Mouse (Mus musculus): ENCODE measurements around the gene Usp49. TPM values are rescaled to one million over a fixed set of nuclear protein-coding genes. Genes with fewer than 3 reads are reported as not detected.

Usp49 gene
- polyA plus RNA-seq, 2 experiments, result 2.9 to 6.6 TPM

DNA sequence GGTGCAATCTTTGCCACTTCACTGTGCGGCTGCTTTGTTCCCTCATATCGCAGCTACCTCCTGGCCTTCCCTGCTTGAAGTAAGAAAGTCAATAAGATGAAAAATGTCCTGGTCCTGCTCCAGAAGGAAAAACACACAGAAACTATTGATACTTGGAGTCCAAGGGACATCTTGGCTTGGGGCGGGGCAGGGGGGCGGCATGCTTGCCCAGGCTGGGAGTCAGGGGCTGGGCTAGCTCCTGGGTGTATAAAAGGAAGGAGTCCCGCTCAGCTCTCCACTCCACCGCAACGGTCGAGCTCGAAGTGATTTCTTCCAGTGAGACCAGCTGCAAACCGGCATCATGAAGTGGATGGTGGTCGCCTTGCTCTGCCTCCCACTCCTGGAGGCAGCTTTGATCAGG is 96.1 kb downstream of the Usp49 start, which contains the start of gene Pgc:
Pgc (plus strand) TSS at position 277 of the 400 bp plus-strand sequence.
- Histone ChIP-seq H3K9me3 (ENCODE audit: control insufficient read depth, low read length) (no peaks in the 10 kb centered on the region), H3K27me3 (ENCODE audit: control insufficient read depth, insufficient read depth, low read length) (no peaks in the 10 kb centered on the region), H3K4me1 (replicated peaks; ENCODE audit: control insufficient read depth in 2 of 2, insufficient read depth in 2 of 2, low read length in 1 of 2) (no peaks in the 10 kb centered on the region), H3K36me3 (replicated peaks; ENCODE audit: control insufficient read depth, insufficient read depth, low read depth) (no peaks in the 10 kb centered on the region), H3K4me3 (ENCODE audit: insufficient read depth in 1 of 2, low read depth in 2 of 2, low read length in 2 of 2) (no peak within 1 kb of the TSS), H3K4me2 (ENCODE audit: low read depth) (no peak within 1 kb of the TSS), H3K27ac (no peak within 1 kb of the TSS), H3K9ac (replicated peaks) (no peak within 1 kb of the TSS)
- 66% methylated on average over 11 of the region's 11 CpGs for WGBS (ENCODE audit: insufficient replicate concordance)
- ATAC-seq (ENCODE audit: insufficient read depth) (no peak), DNase-seq (ENCODE audit: low read depth in 3 of 3, low spot score in 3 of 3) (no peak)
- TF ChIP-seq CTCF (IDR thresholded peaks at IDR 0.05; ENCODE audit: low read depth) (no peak), EP300 (IDR thresholded peaks at IDR 0.05; ENCODE audit: low read depth) (no peak)

DNA sequence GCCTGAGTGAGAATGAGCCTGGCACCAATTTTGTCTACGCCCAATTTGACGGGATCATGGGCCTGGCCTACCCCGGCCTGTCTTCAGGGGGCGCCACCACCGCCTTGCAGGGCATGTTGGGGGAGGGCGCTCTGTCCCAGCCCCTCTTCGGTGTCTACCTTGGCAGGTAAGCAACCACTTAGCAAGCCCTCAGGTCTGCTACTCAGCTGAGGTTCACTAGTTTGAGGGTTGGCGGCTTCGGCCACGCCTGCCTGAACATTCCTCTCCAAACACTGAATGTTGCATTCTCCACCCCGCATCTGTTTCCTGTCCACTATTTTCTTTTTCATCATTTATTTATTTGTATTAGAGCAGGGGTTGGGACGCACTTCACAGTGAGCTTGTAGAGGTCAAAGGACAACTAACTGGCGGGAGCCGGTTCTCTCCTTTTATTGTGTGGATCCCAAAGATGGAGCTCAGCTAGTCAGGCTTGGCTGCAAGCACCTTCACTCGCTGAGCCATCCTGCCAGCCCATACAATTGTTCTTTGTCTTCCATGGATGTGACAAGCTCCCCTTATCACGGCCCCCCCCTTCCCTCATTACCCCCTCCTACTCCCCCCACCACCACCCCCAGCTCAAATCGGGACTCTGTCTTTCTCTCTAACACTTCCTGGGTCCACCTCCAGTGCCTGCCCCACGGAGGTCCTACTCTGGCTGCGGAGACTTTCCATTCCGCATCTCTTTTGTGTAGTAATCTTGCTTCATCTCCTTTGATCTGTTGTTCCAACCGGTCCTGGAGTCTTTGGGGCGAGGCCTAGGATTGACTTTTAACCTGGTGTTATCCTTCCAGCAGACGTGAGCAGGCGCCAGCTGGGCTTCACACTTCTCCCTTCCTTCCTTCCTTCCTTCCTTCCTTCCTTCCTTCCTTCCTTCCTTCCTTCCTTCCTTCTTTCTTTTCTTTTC is 100.4 kb downstream of the Usp49 start:
- no peak overlapping the region for H3K9ac ChIP-seq (replicated peaks)
- H3K27ac ChIP-seq, result no peak overlapping the region
- no peaks in the 10 kb centered on the region for H3K4me1 ChIP-seq (replicated peaks; ENCODE audit: control insufficient read depth in 2 of 2, insufficient read depth in 2 of 2, low read length in 1 of 2)
- H3K4me2 ChIP-seq (ENCODE audit: low read depth), result no peak overlapping the region
- DNase-seq (ENCODE audit: low read depth in 3 of 3, low spot score in 3 of 3) (no peak), ATAC-seq (ENCODE audit: insufficient read depth) (no peak)
- H3K27me3 ChIP-seq (ENCODE audit: control insufficient read depth, insufficient read depth, low read length), result no peaks in the 10 kb centered on the region
- no peaks in the 10 kb centered on the region for H3K36me3 ChIP-seq (replicated peaks; ENCODE audit: control insufficient read depth, insufficient read depth, low read depth)
- TF ChIP-seq EP300 (IDR thresholded peaks at IDR 0.05; ENCODE audit: low read depth), result no peak
- peak; percentile 26; the same call in 1 of the 2 replicates for TF ChIP-seq CTCF (IDR thresholded peaks at IDR 0.05; ENCODE audit: low read depth)
- 58% methylated on average over 24 of the region's 24 CpGs for WGBS (ENCODE audit: insufficient replicate concordance)
- H3K9me3 ChIP-seq (ENCODE audit: control insufficient read depth, low read length), result no peaks in the 10 kb centered on the region
- no peak overlapping the region for H3K4me3 ChIP-seq (ENCODE audit: insufficient read depth in 1 of 2, low read depth in 2 of 2, low read length in 2 of 2)

DNA sequence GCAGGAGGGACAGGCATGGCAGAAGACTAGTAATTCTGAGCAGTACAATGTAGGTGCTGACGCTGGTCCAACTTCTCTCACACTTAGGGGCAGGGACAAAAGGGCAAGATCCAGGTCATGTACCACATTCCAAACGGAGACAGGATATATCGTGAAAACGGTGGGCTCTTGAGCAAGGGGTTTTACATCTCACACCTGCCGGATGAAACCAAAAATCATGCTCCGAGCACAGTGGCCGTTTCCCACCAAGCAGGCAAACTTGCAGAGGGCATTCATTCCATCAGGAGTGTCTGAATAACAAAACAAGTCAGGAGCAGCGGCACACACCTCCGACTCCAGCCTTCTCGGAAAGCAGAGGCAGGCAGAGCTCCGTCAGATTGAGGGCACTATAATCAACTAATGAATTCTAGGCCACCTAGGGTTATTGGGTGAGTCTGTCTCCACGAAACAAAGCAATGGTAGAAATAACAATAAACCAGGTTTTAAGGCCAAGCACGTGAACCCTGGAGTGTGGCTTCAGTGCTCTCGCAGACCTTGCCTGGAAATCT is 105.1 kb downstream of the Usp49 start:
- 64% methylated on average over 14 of the region's 14 CpGs for WGBS (ENCODE audit: insufficient replicate concordance)
- no peak for TF ChIP-seq EP300 (IDR thresholded peaks at IDR 0.05; ENCODE audit: low read depth)
- peaks cover 12% of the 10 kb centered on the region for H3K27me3 ChIP-seq (ENCODE audit: control insufficient read depth, insufficient read depth, low read length)
- H3K4me3 ChIP-seq (ENCODE audit: insufficient read depth in 1 of 2, low read depth in 2 of 2, low read length in 2 of 2), result no peak overlapping the region
- H3K4me1 ChIP-seq (replicated peaks; ENCODE audit: control insufficient read depth in 2 of 2, insufficient read depth in 2 of 2, low read length in 1 of 2), result peaks cover 0 to 6% of the 10 kb centered on the region in 2 experiments; a peak in 2 of 4 replicates
- no peaks in the 10 kb centered on the region for H3K36me3 ChIP-seq (replicated peaks; ENCODE audit: control insufficient read depth, insufficient read depth, low read depth)
- ATAC-seq (ENCODE audit: insufficient read depth) (no peak), DNase-seq (ENCODE audit: low read depth in 3 of 3, low spot score in 3 of 3) (no peak)
- H3K9ac ChIP-seq (replicated peaks), result no peak overlapping the region
- no peak overlapping the region for H3K4me2 ChIP-seq (ENCODE audit: low read depth)
- H3K27ac ChIP-seq, result no peak overlapping the region
- no peaks in the 10 kb centered on the region for H3K9me3 ChIP-seq (ENCODE audit: control insufficient read depth, low read length)

Other genes with a start within 250 kb of the Usp49 start
- 0.41 and 0.44 TPM in 2 replicates for gene Guca1b, start 245.3 kb upstream of the Usp49 start, polyA plus RNA-seq (2012; rRNA removed)
- 0.14 and 0.18 TPM in 2 replicates for gene Guca1b, start 245.3 kb upstream of the Usp49 start, polyA plus RNA-seq (2014; fragmentation: Nextera tagmentation; extraction: Ambion mirVana)
- gene Guca1a, start 230.1 kb upstream of the Usp49 start, polyA plus RNA-seq (2012; rRNA removed), result 0.63 and 0.69 TPM in 2 replicates
- gene Guca1a, start 230.1 kb upstream of the Usp49 start, polyA plus RNA-seq (2014; fragmentation: Nextera tagmentation; extraction: Ambion mirVana), result 1.0 and 1.1 TPM in 2 replicates
- gene AI661453, start 194.1 kb upstream of the Usp49 start, polyA plus RNA-seq (2012; rRNA removed), result 0.44 and 0.56 TPM in 2 replicates
- gene AI661453, start 194.1 kb upstream of the Usp49 start, polyA plus RNA-seq (2014; fragmentation: Nextera tagmentation; extraction: Ambion mirVana), result 0.42 and 0.56 TPM in 2 replicates
- 0.89 and 0.93 TPM in 2 replicates for gene 1700001C19Rik, start 193.3 kb upstream of the Usp49 start, polyA plus RNA-seq (2012; rRNA removed)
- gene 1700001C19Rik, start 193.3 kb upstream of the Usp49 start, polyA plus RNA-seq (2014; fragmentation: Nextera tagmentation; extraction: Ambion mirVana), result 1.1 and 1.2 TPM in 2 replicates
- 13.8 and 15.5 TPM in 2 replicates for gene Taf8, start 128.4 kb upstream of the Usp49 start, polyA plus RNA-seq (2012; rRNA removed)
- gene Taf8, start 128.4 kb upstream of the Usp49 start, polyA plus RNA-seq (2014; fragmentation: Nextera tagmentation; extraction: Ambion mirVana), result 10.4 and 11.8 TPM in 2 replicates
- 195 and 227 TPM in 2 replicates for gene Ccnd3, start 125.6 kb upstream of the Usp49 start, polyA plus RNA-seq (2012; rRNA removed)
- gene Ccnd3, start 125.6 kb upstream of the Usp49 start, polyA plus RNA-seq (2014; fragmentation: Nextera tagmentation; extraction: Ambion mirVana), result 379 and 451 TPM in 2 replicates
- gene Bysl, start 19.2 kb upstream of the Usp49 start, polyA plus RNA-seq (2012; rRNA removed), result 9.8 and 12.5 TPM in 2 replicates
- gene Bysl, start 19.2 kb upstream of the Usp49 start, polyA plus RNA-seq (2014; fragmentation: Nextera tagmentation; extraction: Ambion mirVana), result 13.3 and 14.3 TPM in 2 replicates
- gene Med20, start 19.1 kb upstream of the Usp49 start, polyA plus RNA-seq (2012; rRNA removed), result 20.7 and 23.1 TPM in 2 replicates
- 23.2 and 25.7 TPM in 2 replicates for gene Med20, start 19.1 kb upstream of the Usp49 start, polyA plus RNA-seq (2014; fragmentation: Nextera tagmentation; extraction: Ambion mirVana)
- 0.86 and 0.95 TPM in 2 replicates for gene Gm20517, start 19.1 kb upstream of the Usp49 start, polyA plus RNA-seq (2012; rRNA removed)
- gene Gm20517, start 19.1 kb upstream of the Usp49 start, polyA plus RNA-seq (2014; fragmentation: Nextera tagmentation; extraction: Ambion mirVana), result 0.86 and 1.7 TPM in 2 replicates
- gene Tomm6, start 57.7 kb downstream of the Usp49 start, polyA plus RNA-seq (2012; rRNA removed), result 63.2 and 88.6 TPM in 2 replicates
- gene Tomm6, start 57.7 kb downstream of the Usp49 start, polyA plus RNA-seq (2014; fragmentation: Nextera tagmentation; extraction: Ambion mirVana), result 244 and 251 TPM in 2 replicates
- 3.0 and 3.7 TPM in 2 replicates for gene Frs3, start 58.3 kb downstream of the Usp49 start, polyA plus RNA-seq (2012; rRNA removed)
- 0.67 and 0.91 TPM in 2 replicates for gene Frs3, start 58.3 kb downstream of the Usp49 start, polyA plus RNA-seq (2014; fragmentation: Nextera tagmentation; extraction: Ambion mirVana)
- gene Gm21981, start 63.8 kb downstream of the Usp49 start, polyA plus RNA-seq (2012; rRNA removed), result 0.18 and 0.32 TPM in 2 replicates
- 0.30 TPM in 1 of 2 replicates, not detected in the other for gene Gm21981, start 63.8 kb downstream of the Usp49 start, polyA plus RNA-seq (2014; fragmentation: Nextera tagmentation; extraction: Ambion mirVana)
- gene Prickle4, start 64.0 kb downstream of the Usp49 start, polyA plus RNA-seq (2012; rRNA removed), result 0.11 TPM in 1 of 2 replicates, not detected in the other
- 0.23 TPM in 1 of 2 replicates, not detected in the other for gene Prickle4, start 64.0 kb downstream of the Usp49 start, polyA plus RNA-seq (2014; fragmentation: Nextera tagmentation; extraction: Ambion mirVana)
- not detected in 2 replicates for gene Pgc, start 96.2 kb downstream of the Usp49 start, polyA plus RNA-seq (2012; rRNA removed)
- gene Pgc, start 96.2 kb downstream of the Usp49 start, polyA plus RNA-seq (2014; fragmentation: Nextera tagmentation; extraction: Ambion mirVana), result not detected in 2 replicates
- gene Tfeb, start 106.3 kb downstream of the Usp49 start, polyA plus RNA-seq (2012; rRNA removed), result 2.4 and 2.9 TPM in 2 replicates
- gene Tfeb, start 106.3 kb downstream of the Usp49 start, polyA plus RNA-seq (2014; fragmentation: Nextera tagmentation; extraction: Ambion mirVana), result 3.2 and 3.7 TPM in 2 replicates
- gene Mdfi, start 204.0 kb downstream of the Usp49 start, polyA plus RNA-seq (2012; rRNA removed), result 5.2 and 7.1 TPM in 2 replicates
- 1.7 and 1.9 TPM in 2 replicates for gene Mdfi, start 204.0 kb downstream of the Usp49 start, polyA plus RNA-seq (2014; fragmentation: Nextera tagmentation; extraction: Ambion mirVana)